Mouse (Mus musculus) thymus, postnatal 4 days (tissue): ENCODE data around the gene Per1.

ENCODE experiments used
- DNase-seq: peaks from one replicate; pipeline ENCODE4 v3.0.0; 2021

The Per1 gene

GRCm38 (mm10) chr11:69065394-69065925 is 29.6 kb upstream of the Per1 start:
- no peak for DNase-seq

DNA sequence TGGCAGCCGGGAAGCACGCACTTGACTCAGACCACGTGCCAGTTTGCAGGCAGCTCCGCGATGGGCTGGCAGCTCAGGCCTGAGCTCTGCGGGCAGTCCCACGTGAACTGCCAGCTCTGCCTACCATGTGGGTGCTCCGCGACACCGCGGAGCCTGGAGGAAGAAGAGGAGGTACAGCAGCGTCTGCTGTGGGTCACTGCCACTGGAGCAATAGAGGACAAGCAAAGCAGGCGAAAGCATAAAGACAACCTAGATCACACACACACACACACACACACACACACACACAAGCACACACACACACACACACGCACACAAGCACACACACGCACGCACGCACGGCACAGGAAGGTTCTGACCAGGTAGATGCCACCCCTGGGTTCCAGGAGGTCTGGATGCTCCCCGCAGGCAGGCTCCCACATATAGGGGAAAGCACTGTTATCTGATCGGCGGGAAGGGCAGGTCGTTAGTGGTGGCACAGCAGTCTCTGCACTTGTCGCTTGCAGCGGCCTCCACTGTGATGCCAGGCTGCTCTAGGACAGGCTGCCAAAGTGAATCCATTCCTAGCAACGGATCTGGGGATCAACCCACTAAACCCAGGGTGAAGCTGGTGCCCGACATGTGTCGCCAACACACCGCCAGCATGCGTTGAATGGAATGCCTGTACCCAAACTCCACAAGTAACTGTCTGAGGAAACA is 28.7 kb upstream of the Per1 start:
- DNase-seq: peak; percentile 49

DNA sequence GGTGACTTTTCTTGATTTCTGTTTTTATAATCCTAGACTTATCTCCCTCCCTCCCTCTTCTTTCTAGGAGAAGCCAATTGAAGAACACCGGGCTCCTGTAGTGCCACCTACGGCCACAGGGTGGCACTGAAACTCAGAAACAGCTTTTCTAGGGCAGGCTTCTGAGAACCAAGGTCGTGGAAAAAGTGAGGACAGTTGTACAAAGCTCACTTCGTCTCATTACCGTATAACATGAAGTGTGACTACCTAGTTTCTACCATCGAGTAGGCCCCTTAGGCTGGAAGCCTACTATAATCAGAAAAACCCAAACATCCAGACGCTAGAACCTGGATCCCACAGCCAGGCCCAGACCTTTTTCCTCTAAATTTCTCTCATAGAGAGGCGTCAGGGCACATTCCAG is 28.1 kb upstream of the Per1 start:
- peak; percentile 88 for DNase-seq

DNA sequence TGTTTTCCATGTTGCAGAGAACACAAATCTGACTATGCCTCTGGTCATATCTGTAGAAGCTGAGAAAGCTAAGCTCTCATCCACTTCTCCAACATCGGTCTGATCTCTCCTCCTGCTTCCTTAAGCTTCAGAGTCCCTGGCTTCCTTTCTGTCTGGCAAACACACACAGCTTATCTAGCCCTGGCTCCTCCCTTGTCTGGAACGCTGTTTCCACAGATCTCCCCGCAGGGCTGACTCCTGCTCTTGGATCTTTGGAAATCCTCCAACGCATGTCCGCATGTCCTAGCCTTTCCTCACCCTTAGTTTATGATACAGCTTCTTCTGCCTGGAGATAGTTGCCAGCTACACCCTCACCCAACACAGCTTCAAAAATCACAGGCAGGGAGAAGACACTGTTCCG is 27.4 kb upstream of the Per1 start:
- DNase-seq: no peak

DNA sequence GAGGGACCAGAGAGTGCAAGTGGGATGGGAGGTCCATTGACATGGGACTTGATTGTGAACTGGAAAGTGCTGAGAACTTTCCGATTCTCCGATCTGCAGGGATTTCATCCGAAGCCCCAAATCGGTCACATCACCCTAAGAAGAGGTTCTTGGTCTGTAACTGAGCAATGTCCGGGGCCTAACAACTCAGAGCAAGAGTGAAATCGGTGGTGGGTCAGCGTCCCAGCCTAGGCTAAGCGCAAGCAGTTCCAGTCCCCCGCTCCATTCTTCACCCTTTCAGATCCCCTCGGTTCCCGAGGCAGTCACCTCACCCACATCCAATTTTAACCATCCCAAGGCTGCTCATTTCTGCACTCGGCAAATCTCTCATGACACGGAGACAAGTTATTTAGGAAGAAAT is 24.9 kb upstream of the Per1 start:
- DNase-seq: no peak

GRCm38 (mm10) chr11:69070590-69071222 is 24.3 kb upstream of the Per1 start, which contains the start of gene Tmem107:
TSS of gene Tmem107 (plus strand) at chr11:69070806.
- peak; percentile 93 for DNase-seq

DNA sequence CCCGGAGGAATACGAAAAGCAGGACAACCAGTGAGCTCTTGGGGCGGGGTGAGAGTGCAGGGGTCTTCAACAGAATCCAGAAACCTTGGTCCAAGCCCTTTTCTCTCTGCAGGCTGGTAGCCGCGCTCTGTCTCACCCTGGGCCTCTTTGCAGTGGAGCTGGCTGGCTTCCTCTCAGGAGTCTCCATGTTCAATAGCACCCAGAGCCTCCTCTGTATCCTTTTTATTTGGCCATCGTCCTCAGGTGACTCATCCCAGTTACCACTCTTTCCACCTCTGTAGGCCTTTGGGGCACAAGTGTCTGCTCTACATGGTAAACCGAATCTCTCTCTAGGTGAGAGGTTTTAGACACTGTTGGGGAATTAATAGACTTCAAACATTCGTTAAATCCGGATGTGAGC is 23.8 kb upstream of the Per1 start:
- no peak for DNase-seq

GRCm38 (mm10) chr11:69072234-69072633 is 22.8 kb upstream of the Per1 start:
- no peak for DNase-seq

GRCm38 (mm10) chr11:69072666-69073064 is 22.4 kb upstream of the Per1 start:
- no peak for DNase-seq

DNA sequence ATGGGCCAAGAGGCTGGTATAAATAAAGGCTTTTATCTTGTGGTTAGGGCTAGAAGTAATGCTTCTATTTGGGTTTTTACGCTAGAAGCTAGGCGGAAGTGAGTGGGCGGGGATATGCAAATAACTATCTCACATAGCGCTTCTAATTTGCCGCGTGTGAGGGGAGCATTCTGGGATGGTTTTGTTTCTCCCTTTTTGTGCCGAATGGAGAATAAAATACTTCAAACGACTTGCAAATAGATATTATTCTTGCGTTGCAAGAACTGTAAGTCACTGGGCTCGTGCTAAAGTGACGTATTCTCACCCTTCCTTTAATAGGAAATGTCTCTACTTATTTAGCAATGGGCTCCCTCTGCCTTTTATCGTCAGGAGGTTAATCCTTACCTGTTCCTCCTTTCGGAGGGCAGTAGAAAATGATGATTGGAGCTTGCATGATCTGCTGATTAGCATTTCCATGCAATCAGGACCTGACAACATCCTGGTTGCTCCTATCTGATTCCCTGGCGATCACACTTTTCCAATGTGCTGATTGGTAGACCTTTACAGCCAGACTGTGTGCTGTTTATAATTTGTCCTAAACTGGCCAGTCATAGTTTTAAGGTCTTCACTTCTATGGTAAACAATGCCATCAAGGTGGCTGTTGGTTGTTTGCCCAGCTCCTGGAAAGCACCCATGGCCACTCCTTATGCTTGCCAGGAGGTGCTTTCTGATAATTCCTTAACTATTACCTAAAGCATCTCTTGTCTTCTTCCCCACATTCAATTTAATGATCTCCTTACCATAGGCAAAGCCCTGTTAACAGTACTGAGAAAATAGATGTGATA is 21.7 kb upstream of the Per1 start:
- DNase-seq: peak; percentile 84

DNA sequence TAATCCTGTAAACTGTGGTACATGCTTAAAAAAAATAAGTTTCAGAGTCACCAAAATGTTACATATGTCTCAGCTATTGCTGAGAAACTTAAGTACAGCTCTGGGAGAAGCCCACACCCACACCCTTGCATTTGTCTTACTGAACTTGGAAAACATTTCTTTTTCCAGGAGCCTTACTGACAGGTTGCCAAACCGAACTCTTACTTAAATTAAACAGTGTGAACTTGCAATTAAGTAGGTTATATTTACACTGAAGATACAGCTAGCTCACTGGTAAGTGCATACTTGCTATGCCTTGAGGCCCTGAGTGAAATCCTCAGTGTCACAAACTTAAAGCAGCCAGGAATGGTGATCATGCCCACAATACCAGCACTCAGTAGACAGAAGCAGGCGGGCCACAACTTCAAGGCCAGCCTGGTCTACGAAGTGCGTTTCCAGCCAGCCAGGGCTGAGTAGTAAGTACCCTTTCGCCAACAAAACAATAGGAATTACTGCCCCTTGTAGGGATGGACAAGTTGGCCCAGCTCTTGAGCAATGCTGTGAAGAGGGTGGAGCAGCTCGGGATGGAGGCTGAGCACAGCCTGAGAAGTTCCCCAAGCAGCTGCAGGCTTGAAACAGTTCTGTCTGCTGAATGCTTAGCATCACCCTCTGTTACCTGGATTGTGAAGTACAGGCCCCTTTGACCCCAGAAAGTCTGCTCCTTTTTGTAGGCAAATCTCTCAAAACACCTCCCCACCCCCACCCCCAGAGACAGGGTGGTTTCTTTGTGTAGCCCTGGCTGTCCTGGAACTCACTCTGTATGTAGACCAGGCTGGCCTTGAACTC is 20.9 kb upstream of the Per1 start:
- DNase-seq: no peak

DNA sequence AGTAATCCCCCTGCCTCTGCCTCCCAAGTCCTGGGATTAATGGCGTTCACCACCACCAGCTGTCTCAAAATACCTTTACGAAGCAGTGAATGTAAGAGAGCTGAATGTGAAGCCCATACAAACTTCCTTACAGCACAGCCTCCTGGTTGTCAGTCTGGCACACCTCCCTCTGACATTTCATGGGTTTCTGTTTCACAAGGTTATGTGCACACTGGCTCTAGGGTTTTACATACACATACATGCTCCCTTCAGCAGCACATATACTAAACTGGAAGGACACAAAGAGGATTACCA is 20.3 kb upstream of the Per1 start:
- DNase-seq: no peak

DNA sequence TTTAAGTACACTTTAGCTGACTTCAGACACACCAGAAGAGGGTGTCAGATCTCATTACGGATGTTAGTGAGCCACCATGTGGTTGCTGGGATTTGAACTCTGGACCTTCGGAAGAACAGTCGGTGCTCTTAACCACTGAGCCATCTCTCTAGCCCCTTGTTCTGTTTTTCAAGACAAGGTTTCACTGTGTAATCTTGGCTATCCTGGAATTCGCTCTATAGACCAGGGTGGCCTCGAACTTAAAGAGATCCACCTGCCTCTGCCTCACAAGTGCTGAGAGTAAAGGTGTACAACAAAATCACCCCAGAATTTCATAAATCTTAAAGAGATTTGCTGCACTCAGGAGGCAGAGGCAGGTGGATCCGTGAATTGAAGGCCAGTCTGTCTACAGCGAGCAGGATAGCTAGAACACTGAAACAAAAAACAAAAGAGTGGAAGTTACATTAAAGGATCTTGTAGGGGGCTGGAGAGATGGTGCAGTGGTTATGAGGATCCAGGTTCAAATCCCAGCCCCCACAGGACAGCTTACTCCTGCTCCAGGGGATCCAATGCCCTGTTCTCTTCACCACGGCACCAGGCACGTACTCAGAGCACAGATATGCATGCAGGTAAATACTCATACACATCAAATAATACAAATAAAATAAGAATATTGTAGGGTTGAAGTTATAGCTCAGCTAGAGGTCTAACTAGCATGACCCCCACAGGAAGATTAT is 19.1 kb upstream of the Per1 start:
- DNase-seq: no peak

DNA sequence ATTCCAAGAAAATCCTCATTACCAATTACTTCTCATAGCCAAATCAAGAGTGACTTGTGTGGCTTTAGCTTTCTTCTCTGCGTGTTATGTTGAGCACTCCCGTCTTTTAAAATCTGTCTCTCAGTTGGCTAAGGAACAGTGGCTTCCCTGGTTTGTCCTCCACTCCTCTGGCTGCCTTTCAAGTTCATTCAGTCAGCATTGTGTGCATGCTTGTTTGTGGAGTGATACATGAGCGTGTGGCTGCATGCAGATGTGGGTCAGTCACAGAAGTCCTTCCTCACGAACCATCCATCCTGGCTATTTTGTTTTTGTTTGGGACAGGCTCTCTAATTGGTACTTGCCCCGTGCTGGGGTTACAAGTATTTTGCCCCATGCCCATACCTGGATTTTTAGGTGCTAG is 18.4 kb upstream of the Per1 start:
- no peak for DNase-seq

- no peak for DNase-seq
Observed at GRCm38 (mm10) chr11:69077316-69077715, 17.7 kb upstream of the Per1 start.

- no peak for DNase-seq
Observed at GRCm38 (mm10) chr11:69078041-69078440, 17.0 kb upstream of the Per1 start.

GRCm38 (mm10) chr11:69078805-69079438 is 16.1 kb upstream of the Per1 start:
- no peak for DNase-seq

DNA sequence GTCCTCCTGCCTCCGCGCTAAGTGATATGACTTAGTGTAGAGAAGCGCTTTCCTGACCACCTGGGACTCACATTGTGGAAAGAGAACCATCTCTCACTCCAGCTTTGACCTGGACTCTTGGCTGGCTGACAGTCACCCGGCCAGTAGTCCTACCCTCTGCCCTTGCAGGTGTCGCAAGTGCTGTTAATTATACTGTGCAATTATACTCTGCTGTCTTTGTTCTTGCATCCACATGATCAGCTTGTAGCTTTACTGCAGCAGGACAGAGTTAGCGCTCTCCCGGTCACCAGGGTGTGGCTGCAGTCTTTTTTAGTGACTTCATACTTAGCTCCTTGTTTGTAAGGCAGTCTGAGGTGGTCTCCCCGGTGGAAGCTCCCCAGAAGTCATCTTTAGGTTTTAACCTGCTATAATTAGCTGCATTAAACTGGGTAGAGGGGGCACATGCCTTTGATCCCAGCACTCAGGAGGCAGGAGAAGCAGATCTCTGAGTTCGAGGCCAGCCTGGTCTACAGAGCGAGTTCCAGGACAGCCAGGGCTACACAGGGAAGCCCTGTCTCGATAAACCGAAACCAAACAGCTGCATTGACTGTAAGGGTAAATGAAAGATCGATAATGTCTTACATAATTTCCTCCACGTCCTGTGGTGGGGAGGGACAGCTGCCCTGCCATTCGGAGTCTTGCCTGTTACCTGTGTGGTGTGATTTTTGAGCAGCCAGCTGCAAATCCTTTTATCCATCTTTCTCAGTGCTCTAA is 14.7 kb upstream of the Per1 start:
- DNase-seq: no peak

GRCm38 (mm10) chr11:69080855-69081222 is 14.2 kb upstream of the Per1 start:
- DNase-seq: no peak

DNA sequence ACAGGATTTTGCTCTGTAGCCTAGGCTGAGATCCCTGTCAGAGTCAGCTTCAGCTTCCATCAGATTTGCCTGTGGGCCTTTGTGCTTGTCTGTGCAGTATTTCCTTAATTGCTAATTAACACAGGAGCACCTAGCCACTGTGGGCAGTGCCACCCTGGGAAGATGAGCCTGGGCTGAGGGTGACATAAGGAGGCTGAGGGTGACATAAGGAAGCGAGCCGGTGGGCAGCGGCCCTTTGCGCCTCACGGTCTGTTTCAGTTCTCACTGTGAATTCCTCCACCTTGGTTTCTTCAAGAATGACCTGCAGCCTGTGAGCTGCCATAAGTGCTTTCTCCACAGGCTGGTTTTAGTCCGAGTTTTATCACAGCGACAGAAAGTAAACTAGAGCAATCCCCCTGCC is 13.4 kb upstream of the Per1 start:
- no peak for DNase-seq

DNA sequence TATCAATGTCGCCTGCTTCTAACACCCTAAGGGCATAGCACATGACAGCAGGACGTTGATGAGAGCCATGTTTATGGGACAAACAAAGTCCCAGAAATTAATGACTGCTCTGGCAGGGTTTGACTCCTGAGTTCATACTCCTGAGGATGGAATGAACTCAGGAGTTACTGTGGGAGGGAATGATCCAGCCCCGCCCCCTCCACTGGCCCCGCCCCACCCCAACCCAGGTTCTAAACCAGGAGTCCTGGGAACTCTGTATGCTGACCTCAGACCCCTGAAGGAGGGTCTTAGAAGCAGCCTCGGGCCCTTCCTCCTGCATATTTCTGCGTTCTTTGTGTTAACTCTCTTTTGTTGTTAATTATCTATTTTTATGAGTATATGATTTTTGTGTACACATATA is 9.4 kb upstream of the Per1 start:
- no peak for DNase-seq
